Mouse (Mus musculus): ENCODE data around the gene Cyb561a3.
A peak's percentile ranks its signal among the peaks of the same experiment; 100 is the strongest.

DNA sequence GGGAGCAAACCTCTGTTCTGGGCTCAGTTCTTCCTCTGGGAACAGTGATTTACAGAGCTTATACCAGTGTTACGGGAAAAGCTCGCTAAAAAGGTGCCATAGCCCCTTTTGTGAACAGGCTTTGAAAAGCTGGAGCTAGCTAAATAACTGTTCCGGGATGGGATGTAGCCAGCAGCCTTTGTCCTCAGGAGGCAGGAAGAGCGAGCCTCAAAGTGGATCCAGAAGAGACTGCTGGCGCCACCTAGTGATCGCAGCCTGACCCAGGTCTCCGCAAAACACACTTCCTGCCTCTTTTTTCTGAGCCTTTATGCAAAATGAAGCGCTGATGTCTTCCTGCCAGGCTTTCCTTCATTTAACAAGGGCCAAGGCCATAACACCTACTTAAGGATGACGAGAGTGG, 25.8 kb downstream of the Cyb561a3 start:
- TF ChIP-seq CTCF (conservative IDR thresholded peaks at IDR 0.05; ENCODE audit: insufficient read depth, insufficient read length, low read depth, low read length) (peak; percentile 95), POLR2A (IDR thresholded peaks at IDR 0.05; ENCODE audit: low read depth, low read length) (no peak)
